Mouse (Mus musculus) liver, embryonic 15.5 days (tissue): ENCODE measurements around the gene Hs1bp3. TPM values are rescaled to one million over a fixed set of nuclear protein-coding genes. Genes with fewer than 3 reads are reported as not detected.

ENCODE experiments used
- ATAC-seq: fragments of 200-750 bp; cut with Nextera tagmentation; 2 replicates; pipeline ENCODE4 v1.8.0; 2017; ENCODE audit warnings: moderate number of reproducible peaks, mild to moderate bottlenecking, moderate library complexity; ENCODE audit not compliant: insufficient read depth
- H3K27ac ChIP-seq: fragments of 300-500 bp; sonication (generic); replicated peaks from 2 replicates; pipeline ENCODE4 v1.5.1; 2015; ENCODE audit warnings: mild to moderate bottlenecking, inconsistent platforms
- H3K27me3 ChIP-seq: fragments of 300-500 bp; sonication (generic); 2 replicates; pipeline ENCODE4 v1.6.1; 2015; ENCODE audit warnings: mild to moderate bottlenecking, inconsistent platforms
- H3K36me3 ChIP-seq: fragments of 300-500 bp; sonication (generic); replicated peaks from 2 replicates; pipeline ENCODE4 v1.6.1; 2015; ENCODE audit warnings: moderate library complexity, mild to moderate bottlenecking, inconsistent platforms
- H3K4me1 ChIP-seq: fragments of 300-500 bp; sonication (generic); replicated peaks from 2 replicates; pipeline ENCODE4 v1.6.1; 2015; ENCODE audit warnings: inconsistent platforms
- H3K4me2 ChIP-seq: fragments of 300-500 bp; sonication (generic); 2 replicates; pipeline ENCODE4 v1.6.1; 2015; ENCODE audit warnings: moderate library complexity, mild to moderate bottlenecking, inconsistent platforms
- H3K4me3 ChIP-seq: fragments of 300-500 bp; sonication (generic); replicated peaks from 2 replicates; pipeline ENCODE4 v1.5.1; 2015; ENCODE audit warnings: mild to moderate bottlenecking, inconsistent platforms
- H3K9ac ChIP-seq: fragments of 300-500 bp; sonication (generic); 2 replicates; pipeline ENCODE4 v1.6.1; 2015; ENCODE audit warnings: moderate library complexity, mild to moderate bottlenecking, inconsistent platforms
- H3K9me3 ChIP-seq: fragments of 300-500 bp; sonication (generic); replicated peaks from 2 replicates; pipeline ENCODE4 v1.6.1; 2016; ENCODE audit warnings: inconsistent platforms
- WGBS: fragments of 180-500 bp; shearing (Covaris S2); methylation state at CpG from one replicate; pipeline ENCODE4 v1.1.7; 2015; ENCODE audit warnings: mixed read lengths; ENCODE audit not compliant: insufficient replicate concordance; 5-methylcytosine and 5-hydroxymethylcytosine counted together
- polyA plus RNA-seq: library from polyadenylated mRNA; unstranded; fragments of >200 nt; fragmentation: Nextera tagmentation; extraction: Ambion mirVana; gene quantifications from 2 replicates; pipeline ENCODE4 v1.2.1, GENCODE M21; 2015

The Hs1bp3 gene
- polyA plus RNA-seq, 1 experiment from 2014 or later: 4.0 TPM

DNA sequence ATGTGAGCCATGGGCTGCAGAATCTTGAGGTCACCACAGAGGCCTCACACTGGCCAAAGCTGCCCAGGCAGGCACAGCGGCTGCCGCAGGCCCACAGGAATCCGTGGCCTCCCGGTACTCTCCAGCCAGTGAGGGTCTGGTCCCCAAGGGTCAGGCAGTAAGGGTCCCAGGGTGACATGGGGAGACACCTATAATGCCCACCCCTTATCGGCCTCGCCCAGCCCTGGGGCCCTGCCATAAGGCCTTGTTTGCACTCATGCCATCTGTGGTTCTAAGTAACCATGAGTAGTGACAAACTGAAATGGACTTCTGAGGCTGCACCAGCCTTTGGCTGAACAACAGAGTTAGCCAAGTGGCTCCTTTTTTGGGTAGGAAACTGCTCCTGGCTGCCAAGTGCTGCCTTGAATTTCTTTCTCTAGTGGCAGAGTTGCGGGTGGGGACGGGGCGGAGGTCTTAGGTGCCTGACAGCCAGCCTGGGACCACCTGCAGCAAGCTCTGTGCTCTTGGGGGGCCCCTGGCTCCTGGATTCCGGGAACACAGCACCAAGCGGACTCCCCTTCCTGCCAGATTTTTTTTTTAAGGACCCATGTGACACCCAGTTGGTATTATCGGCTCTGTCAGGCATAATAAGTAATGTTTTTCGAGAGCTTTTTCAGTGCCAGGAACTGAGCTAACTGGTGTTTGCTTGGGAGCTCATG lies 12.2 kb downstream of the Hs1bp3 start:
- Histone ChIP-seq H3K4me2 (no peak overlapping the region), H3K27me3 (no peaks in the 10 kb centered on the region), H3K4me3 (no peak overlapping the region), H3K4me1 (no peaks in the 10 kb centered on the region), H3K27ac (no peak overlapping the region), H3K9ac (no peak overlapping the region), H3K36me3 (peaks cover 12% of the 10 kb centered on the region), H3K9me3 (no peaks in the 10 kb centered on the region)
- 77% methylated on average over 13 of the region's 13 CpGs for WGBS
- ATAC-seq: no peak

DNA sequence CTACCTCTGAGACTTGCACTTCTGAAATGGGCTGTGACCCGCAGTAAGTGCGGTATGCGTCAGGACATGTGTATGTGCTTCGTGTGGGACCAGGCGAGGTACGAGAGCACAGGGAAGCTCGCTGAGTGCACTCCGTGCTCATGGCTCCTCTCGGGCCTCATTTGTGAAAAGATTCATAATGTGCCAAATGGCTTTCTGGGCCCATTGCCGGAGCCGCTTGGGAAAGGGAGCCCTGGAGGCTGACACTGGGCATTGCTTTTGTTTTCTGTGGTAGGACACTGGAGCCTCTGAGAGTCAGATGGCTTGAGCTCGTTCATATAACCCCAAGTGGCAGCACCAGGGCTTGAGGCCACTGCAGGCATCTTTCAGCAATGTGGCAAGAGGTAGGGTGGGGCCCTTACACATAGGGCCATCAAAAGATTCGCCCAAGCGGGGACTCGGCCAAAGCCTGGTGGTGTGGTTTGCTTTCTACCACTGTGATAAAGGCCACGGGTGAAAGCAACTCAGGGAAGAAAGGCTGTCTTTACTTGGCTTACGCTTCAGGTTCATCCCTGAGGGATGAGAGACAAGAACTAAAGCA lies 12.8 kb downstream of the Hs1bp3 start:
- no peak overlapping the region for H3K4me3 ChIP-seq
- H3K4me2 ChIP-seq: no peak overlapping the region
- H3K4me1 ChIP-seq: no peaks in the 10 kb centered on the region
- WGBS: 81% methylated on average over 17 of the region's 17 CpGs
- no peak overlapping the region for H3K9ac ChIP-seq
- H3K9me3 ChIP-seq: no peaks in the 10 kb centered on the region
- no peak overlapping the region for H3K27ac ChIP-seq
- no peak for ATAC-seq
- H3K36me3 ChIP-seq: peaks cover 12% of the 10 kb centered on the region
- no peaks in the 10 kb centered on the region for H3K27me3 ChIP-seq

DNA sequence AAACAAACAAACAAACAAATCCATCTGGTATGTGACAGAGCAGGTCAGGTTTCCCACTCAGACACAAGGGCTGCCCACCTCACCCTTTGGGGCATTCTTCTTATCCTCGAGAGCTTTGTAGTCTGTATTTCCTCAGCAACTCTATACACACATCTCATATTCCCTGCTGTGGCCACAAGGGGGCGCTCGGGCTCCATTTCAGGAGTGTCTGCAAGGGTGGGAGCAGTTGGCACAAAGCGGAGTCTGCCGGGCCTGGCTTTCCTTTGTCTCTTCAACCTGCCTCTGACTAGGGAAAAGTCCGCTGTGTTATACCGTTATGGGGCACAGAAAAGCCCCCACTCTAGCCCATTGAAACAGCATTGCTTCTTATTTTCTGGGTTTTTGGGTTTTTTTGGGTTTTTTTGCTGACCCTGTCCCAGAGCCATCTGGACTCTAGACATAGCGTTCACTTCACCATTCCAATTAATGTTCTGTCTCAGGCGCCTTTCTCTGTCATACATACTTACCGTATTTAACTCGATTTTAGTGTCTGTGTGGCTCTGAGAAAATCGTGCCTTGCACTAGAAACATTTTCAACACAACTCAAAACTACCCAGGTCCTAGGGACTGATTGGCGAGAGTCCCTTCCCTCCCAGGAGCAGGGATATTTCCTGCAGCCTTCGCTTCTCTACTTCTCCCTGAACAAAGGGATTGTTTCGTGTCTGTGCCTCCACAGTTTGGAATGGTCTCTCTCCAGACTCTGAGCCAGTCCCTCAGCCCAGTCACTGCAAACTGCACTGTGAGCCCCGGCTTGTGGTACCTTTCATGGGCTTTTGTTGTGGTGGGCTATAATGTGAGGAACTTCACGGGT lies 13.8 kb downstream of the Hs1bp3 start:
- peaks cover 7% of the 10 kb centered on the region; the same call in 1 of the 2 replicates for H3K36me3 ChIP-seq
- no peaks in the 10 kb centered on the region for H3K9me3 ChIP-seq
- H3K9ac ChIP-seq: no peak overlapping the region
- 32% methylated on average over 17 of the region's 17 CpGs for WGBS
- H3K27ac ChIP-seq: no peak overlapping the region
- H3K27me3 ChIP-seq: no peaks in the 10 kb centered on the region
- H3K4me1 ChIP-seq: no peaks in the 10 kb centered on the region
- H3K4me3 ChIP-seq: no peak overlapping the region
- H3K4me2 ChIP-seq: no peak overlapping the region
- ATAC-seq: peak; percentile 54

DNA sequence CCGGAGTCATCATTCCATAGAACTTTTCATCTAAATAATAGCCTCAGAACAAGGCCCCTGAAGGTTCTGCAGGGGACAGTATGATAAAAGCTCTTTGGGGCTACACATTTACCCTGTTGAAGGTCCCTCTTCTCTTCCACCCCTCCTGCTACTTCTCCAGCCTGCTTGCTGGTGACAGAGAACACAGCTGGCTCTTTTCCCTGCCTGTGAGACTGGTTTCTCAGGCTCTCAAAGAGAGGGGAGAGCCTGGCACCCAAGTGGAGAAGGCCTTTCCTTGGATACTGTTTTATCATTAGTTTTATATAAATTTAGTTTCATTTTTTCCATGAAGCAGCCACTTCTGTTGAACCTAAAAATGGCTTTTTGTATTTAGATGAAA lies 14.4 kb downstream of the Hs1bp3 start:
- H3K9me3 ChIP-seq: no peaks in the 10 kb centered on the region

DNA sequence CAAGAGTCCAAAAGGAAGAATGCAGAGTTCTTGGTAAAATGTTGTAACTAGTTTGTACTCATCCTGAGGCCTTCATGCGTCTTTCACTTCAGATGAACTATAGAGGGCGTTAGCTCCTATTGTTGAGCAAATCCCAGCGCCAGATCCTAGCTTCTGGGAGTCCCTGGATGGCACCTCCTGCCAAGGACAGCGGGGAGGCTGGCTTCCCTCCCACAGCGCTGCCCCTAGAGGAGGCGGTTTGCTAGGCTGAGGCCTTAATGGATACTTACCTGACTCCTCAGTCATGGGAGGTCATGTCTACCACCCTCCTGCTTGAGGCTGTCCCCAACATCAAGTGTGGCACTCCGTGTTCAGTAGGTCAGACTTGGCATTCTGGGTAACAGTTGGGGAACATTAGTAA lies 16.0 kb downstream of the Hs1bp3 start:
- Histone ChIP-seq H3K4me3 (no peak overlapping the region), H3K27me3 (no peaks in the 10 kb centered on the region), H3K27ac (no peak overlapping the region), H3K9ac (no peak overlapping the region), H3K4me2 (no peak overlapping the region), H3K36me3 (peaks cover 7% of the 10 kb centered on the region; the same call in 1 of the 2 replicates), H3K9me3 (no peaks in the 10 kb centered on the region), H3K4me1 (no peaks in the 10 kb centered on the region; the same call in 1 of the 2 replicates)
- 79% methylated on average over 7 of the region's 7 CpGs for WGBS
- ATAC-seq: no peak

More for the DNA sequence above, 14.4 kb downstream of the Hs1bp3 start:
- H3K4me2 ChIP-seq: no peak overlapping the region
- H3K27me3 ChIP-seq: no peaks in the 10 kb centered on the region
- 71% methylated on average over 1 of the region's 1 CpGs for WGBS
- H3K27ac ChIP-seq: no peak overlapping the region
- H3K4me3 ChIP-seq: no peak overlapping the region
- peaks cover 7% of the 10 kb centered on the region; the same call in 1 of the 2 replicates for H3K36me3 ChIP-seq
- no peak overlapping the region for H3K9ac ChIP-seq
- no peak for ATAC-seq
- H3K4me1 ChIP-seq: no peaks in the 10 kb centered on the region

DNA sequence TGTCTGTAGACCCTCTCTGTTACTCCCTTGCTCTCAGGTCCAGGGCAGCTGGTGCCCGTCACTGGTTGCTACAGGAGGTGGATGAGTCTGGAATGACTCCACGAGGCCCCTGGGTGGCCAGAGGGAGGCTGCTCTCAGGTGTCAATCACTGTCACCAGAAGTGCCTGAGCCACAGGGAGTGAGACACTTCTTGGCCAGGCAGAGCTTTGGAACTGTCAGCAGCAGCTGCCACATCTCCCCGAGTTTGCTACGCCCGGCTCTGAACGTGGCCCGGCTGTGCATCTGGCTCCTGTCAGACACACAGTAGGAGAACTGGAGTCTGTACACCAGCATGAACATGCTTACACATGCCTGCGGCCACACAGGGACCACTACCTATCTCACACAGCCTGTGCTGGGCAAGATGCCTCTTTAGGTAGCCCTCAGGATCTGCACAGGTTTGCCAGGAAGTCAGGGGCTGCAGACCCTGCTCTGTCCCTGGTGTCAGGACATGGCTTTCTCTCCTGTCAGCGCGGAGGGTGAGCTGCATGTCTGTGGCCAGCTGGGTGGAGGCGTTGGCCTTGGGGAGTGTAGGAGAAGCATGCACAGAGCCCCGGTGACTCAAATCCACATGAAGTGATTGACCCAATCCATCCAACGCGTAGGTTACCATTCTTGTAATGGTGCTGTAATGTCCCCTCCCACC lies 18.4 kb downstream of the Hs1bp3 start:
- Histone ChIP-seq H3K27me3 (no peaks in the 10 kb centered on the region), H3K36me3 (peaks cover 7% of the 10 kb centered on the region; the same call in 1 of the 2 replicates), H3K9ac (no peak overlapping the region), H3K9me3 (no peaks in the 10 kb centered on the region), H3K27ac (no peak overlapping the region), H3K4me3 (no peak overlapping the region), H3K4me2 (no peak overlapping the region), H3K4me1 (no peaks in the 10 kb centered on the region; the same call in 1 of the 2 replicates)
- 73% methylated on average over 14 of the region's 14 CpGs for WGBS
- no peak for ATAC-seq

DNA sequence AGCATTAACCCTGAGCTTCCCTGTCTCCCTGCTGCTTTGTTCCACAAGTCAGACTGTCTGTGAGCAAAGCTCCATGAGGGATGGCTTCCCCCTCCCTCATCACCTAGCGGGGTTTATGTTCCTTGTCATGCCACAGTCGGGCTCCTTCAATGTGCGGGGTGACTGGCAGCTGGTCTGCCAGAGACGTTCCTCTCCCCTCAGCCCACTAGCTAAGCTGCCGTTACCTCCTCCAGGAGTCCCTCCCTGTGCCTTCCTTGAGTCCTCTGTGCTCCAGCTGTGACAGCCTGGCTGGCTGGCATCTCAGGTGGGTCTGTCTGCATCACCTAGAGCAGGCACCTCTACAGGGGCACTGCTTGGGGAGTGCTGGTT lies 18.9 kb downstream of the Hs1bp3 start:
- peaks cover 7% of the 10 kb centered on the region; the same call in 1 of the 2 replicates for H3K36me3 ChIP-seq
- no peak for ATAC-seq
- no peak overlapping the region for H3K4me3 ChIP-seq
- 74% methylated on average over 5 of the region's 5 CpGs for WGBS
- no peak overlapping the region for H3K4me2 ChIP-seq
- H3K9me3 ChIP-seq: no peaks in the 10 kb centered on the region
- no peaks in the 10 kb centered on the region for H3K27me3 ChIP-seq
- H3K27ac ChIP-seq: no peak overlapping the region
- H3K9ac ChIP-seq: no peak overlapping the region
- no peaks in the 10 kb centered on the region; the same call in 1 of the 2 replicates for H3K4me1 ChIP-seq

DNA sequence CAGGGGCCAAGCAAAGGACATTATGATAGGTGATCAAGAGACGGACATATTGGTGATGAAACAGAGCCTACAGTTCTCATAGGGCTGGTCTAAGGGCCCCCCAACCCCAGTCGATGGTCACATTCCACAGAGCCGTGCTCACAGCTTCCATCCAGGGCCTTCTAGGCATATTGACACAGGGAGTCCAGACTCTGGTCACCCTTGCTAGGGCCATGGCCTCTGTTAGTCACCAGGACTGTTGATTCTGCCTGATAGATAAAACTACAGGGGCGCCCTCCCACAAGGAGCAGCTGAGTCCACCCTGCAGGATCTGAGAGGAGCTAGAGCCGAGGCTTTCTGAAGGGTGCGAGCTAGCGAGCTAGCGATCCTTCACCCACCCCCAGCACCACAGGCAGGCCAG lies 20.4 kb downstream of the Hs1bp3 start:
- Histone ChIP-seq H3K9me3 (no peaks in the 10 kb centered on the region), H3K27me3 (no peaks in the 10 kb centered on the region), H3K9ac (no peak overlapping the region), H3K4me3 (no peak overlapping the region), H3K36me3 (peaks cover 7% of the 10 kb centered on the region; the same call in 1 of the 2 replicates), H3K4me1 (no peaks in the 10 kb centered on the region; the same call in 1 of the 2 replicates), H3K27ac (no peak overlapping the region), H3K4me2 (no peak overlapping the region)
- peak; percentile 71 for ATAC-seq
- WGBS: 52% methylated on average over 8 of the region's 8 CpGs

DNA sequence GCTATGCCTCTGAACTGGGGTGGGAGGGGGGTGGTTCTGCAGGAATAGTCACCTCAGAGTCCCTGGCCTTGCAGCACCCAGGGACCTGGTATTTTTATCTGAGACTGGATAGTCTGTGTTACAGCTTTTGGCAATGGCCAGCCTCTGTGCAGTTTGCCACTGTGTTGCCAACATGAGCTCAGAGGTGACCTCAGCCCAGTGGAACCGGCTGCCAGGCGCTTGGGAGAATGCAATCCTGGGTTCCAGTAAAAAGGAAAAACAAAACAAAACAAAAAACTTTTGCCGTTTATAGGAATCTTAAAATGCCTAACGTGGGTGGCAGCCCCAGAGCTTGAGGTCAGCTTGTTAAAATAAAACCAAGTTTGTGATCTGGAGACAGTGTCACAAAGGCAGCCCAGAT lies 21.0 kb downstream of the Hs1bp3 start:
- Histone ChIP-seq H3K4me1 (no peaks in the 10 kb centered on the region; the same call in 1 of the 2 replicates), H3K9ac (no peak overlapping the region), H3K27me3 (no peaks in the 10 kb centered on the region), H3K27ac (no peak overlapping the region), H3K4me2 (no peak overlapping the region), H3K9me3 (no peaks in the 10 kb centered on the region), H3K4me3 (no peak overlapping the region), H3K36me3 (peaks cover 3% of the 10 kb centered on the region; the same call in 1 of the 2 replicates)
- ATAC-seq: no peak
- WGBS: 61% methylated on average over 4 of the region's 4 CpGs

DNA sequence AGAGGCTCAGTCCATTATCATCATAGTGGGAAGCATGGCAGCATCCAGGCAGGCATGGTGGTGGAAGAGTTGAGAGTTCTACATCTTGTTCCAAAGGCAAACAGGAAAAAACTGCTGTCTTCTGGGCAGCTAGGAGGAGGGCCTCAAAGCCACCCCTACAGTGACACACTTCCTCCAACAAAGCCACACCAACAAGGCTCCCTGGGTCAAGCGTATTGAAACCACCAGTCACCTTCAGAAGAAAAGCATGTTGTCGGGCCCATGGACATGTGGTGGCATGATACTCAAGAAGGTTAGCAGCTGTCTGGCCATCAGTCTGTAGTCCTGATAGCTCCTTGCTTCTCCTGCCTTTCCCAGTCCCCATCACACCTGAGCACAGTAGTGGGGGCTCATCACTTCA lies 22.3 kb downstream of the Hs1bp3 start:
- Histone ChIP-seq H3K9me3 (no peaks in the 10 kb centered on the region), H3K4me3 (no peak overlapping the region), H3K27ac (no peak overlapping the region), H3K9ac (no peak overlapping the region), H3K36me3 (no peaks in the 10 kb centered on the region), H3K4me2 (no peak overlapping the region), H3K4me1 (no peaks in the 10 kb centered on the region; the same call in 1 of the 2 replicates), H3K27me3 (no peaks in the 10 kb centered on the region)
- WGBS: 60% methylated on average over 2 of the region's 2 CpGs
- ATAC-seq: no peak
